Comparison of ENCODE assay signal across 12 mouse cellular contexts in the genomic region with DNA sequence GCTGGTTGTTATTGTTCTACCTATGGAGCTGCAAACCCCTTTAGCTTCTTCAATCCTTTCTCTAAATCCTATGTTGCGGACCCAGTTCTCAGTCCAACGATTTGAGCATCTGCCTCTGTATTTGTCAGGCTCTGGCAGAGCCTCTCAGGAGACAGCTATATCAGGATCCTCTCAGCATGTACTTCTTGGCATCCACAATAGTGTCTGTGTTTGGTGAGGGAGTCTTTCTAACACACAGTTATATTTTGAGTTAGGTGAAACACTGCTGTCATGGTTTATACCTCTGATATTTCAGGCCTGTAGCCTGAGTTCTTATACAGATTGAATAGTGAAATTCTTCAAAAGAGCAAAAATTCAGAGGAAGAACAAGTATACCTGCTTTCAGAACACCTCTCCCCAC.
DNase-seq lines count a peak whose midpoint lies in the region.
"Had no signal": no experiment of that assay in that cellular context is flagged by ENCODE, and none has a peak within 500 bp of the region (broad histone marks: within the 10 kb centered on the region; RNA-seq: fewer than 3 reads in every experiment).

No protein-coding gene starts in this region.

- peak; percentile 7 to 10 for DNase-seq in cerebellum, postnatal 10 days
- DNase-seq in cerebellum, adult 9-10 months: no peak
- peak; percentile 45 for DNase-seq in right cerebral cortex, adult 18-20 months
- DNase-seq in right cerebral cortex, postnatal 14 days: no peak
- peak; percentile 4 to 19 for DNase-seq in left cerebral cortex, adult 18-20 months (ENCODE audit: low spot score in 2 of 2)
- DNase-seq in telencephalon, adult 2 months (ENCODE audit: low read depth, low spot score): peak; percentile 56
- no peak for DNase-seq in adrenal gland, postnatal 10 days
- DNase-seq in adrenal gland, postnatal 25 days: no peak
- DNase-seq: gastrocnemius, postnatal 25 days; lung, adult 18-20 months; lung, postnatal 14 days; thymus, postnatal 25 days had no signal

Comparison
In these comparisons a context has a peak if more than half of its experiments do, and no peak if none do; other contexts are left out.
1. DNase-seq: peak in cerebellum, postnatal 10 days (2 of 2), right cerebral cortex, adult 18-20 months (single experiment), left cerebral cortex, adult 18-20 months (2 of 2) and telencephalon, adult 2 months (single experiment); none in cerebellum, adult 9-10 months (single experiment), right cerebral cortex, postnatal 14 days (single experiment), adrenal gland, postnatal 10 days (single experiment) and adrenal gland, postnatal 25 days (single experiment).